Mouse (Mus musculus) embryo, embryonic 10 days (tissue): ENCODE data around the gene Eva1b.

ENCODE experiments used
- DNase-seq: peaks from one replicate; pipeline ENCODE4 v3.0.0-alpha.2; 2015; ENCODE audit warnings: low spot score

Gene Eva1b

GRCm38 (mm10) chr4:126147533-126148160 lies at the start of gene Eva1b:
Gene Eva1b (plus strand): TSS chr4:126147744.
- peak; percentile 90 for DNase-seq

- no peak for DNase-seq
Measured at GRCm38 (mm10) chr4:126099365-126099764, 48.2 kb upstream of the Eva1b start.

- no peak for DNase-seq
Measured at GRCm38 (mm10) chr4:126100764-126101163, 46.8 kb upstream of the Eva1b start.

GRCm38 (mm10) chr4:126102061-126102841 lies 45.3 kb upstream of the Eva1b start:
- DNase-seq: peak; percentile 32

GRCm38 (mm10) chr4:126103057-126103581 lies 44.4 kb upstream of the Eva1b start:
- peak; percentile 84 for DNase-seq

GRCm38 (mm10) chr4:126103590-126104068 lies 43.9 kb upstream of the Eva1b start, which contains the start of gene Stk40:
Gene Stk40 (plus strand): TSS chr4:126103957.
- peak; percentile 98 for DNase-seq

GRCm38 (mm10) chr4:126104261-126105075 lies 43.1 kb upstream of the Eva1b start:
- no peak for DNase-seq

- DNase-seq: no peak
Measured at GRCm38 (mm10) chr4:126105131-126105783, 42.3 kb upstream of the Eva1b start.

GRCm38 (mm10) chr4:126108061-126108740 lies 39.3 kb upstream of the Eva1b start:
- DNase-seq: no peak

- no peak for DNase-seq
Measured at GRCm38 (mm10) chr4:126109613-126110373, 37.8 kb upstream of the Eva1b start.

GRCm38 (mm10) chr4:126110374-126111152 lies 37.0 kb upstream of the Eva1b start:
- DNase-seq: no peak

GRCm38 (mm10) chr4:126111153-126111549 lies 36.4 kb upstream of the Eva1b start:
- no peak for DNase-seq

- no peak for DNase-seq
Measured at GRCm38 (mm10) chr4:126113243-126113642, 34.3 kb upstream of the Eva1b start.

GRCm38 (mm10) chr4:126113943-126114342 lies 33.6 kb upstream of the Eva1b start:
- peak; percentile 60 for DNase-seq

- DNase-seq: no peak
Measured at GRCm38 (mm10) chr4:126115411-126115810, 32.1 kb upstream of the Eva1b start.

GRCm38 (mm10) chr4:126115871-126116521 lies 31.5 kb upstream of the Eva1b start:
- no peak for DNase-seq

- DNase-seq: no peak
Measured at GRCm38 (mm10) chr4:126117116-126117515, 30.4 kb upstream of the Eva1b start.

- no peak for DNase-seq
Measured at GRCm38 (mm10) chr4:126118651-126119050, 28.9 kb upstream of the Eva1b start.

- no peak for DNase-seq
Measured at GRCm38 (mm10) chr4:126119051-126119450, 28.5 kb upstream of the Eva1b start.
